Mouse (Mus musculus) stomach, postnatal 0 days (tissue): ENCODE measurements at regions not wholly inside any gene's neighbourhood (a gene's known extent, or its start where the extent isn't known, plus 50 kb on each side); places are given as distances from the start of the nearest gene placed in this dataset.
"Not testable (repeated sequence)": the region's sequence is repeated elsewhere in the genome, so short reads cannot be mapped to it uniquely, and the experiment has no call there.

Experiments used
- ATAC-seq: fragments of 200-750 bp; cut with Nextera tagmentation; 2 replicates; pipeline ENCODE4 v1.8.0; 2017; ENCODE audit not compliant: low FRiP score, low TSS enrichment
- DNase-seq: peaks from one replicate; pipeline ENCODE4 v3.0.0-alpha.2; 2016; ENCODE audit warnings: low spot score
- H3K27ac ChIP-seq: fragments of 300-500 bp; sonication (generic); replicated peaks from 2 replicates; pipeline ENCODE4 v1.5.1; 2014; ENCODE audit warnings: mild to moderate bottlenecking, control low read depth
- H3K27me3 ChIP-seq: fragments of 300-500 bp; sonication (generic); 2 replicates; pipeline ENCODE4 v1.6.1; 2014; ENCODE audit warnings: low read length; ENCODE audit not compliant: control insufficient read depth, insufficient read depth
- H3K36me3 ChIP-seq: fragments of 300-500 bp; sonication (generic); 2 replicates; pipeline ENCODE4 v1.6.1; 2014; ENCODE audit warnings: low read length, mixed read lengths; ENCODE audit not compliant: control insufficient read depth, insufficient read depth
- H3K4me1 ChIP-seq: fragments of 300-500 bp; sonication (generic); replicated peaks from 2 replicates; pipeline ENCODE4 v1.6.1; 2014; ENCODE audit warnings: antibody characterized with exemption; ENCODE audit not compliant: control insufficient read depth, insufficient read depth
- H3K4me2 ChIP-seq: fragments of 300-500 bp; sonication (generic); replicated peaks from 2 replicates; pipeline ENCODE4 v1.6.1; 2014; ENCODE audit warnings: low read depth, mild to moderate bottlenecking, control low read depth, moderate library complexity
- H3K4me3 ChIP-seq: fragments of 300-500 bp; sonication (generic); 2 replicates; pipeline ENCODE4 v1.5.1; 2014; ENCODE audit warnings: low read depth, low read length, control low read depth
- H3K9ac ChIP-seq: fragments of 300-500 bp; sonication (generic); 2 replicates; pipeline ENCODE4 v1.6.1; 2014; ENCODE audit warnings: mild to moderate bottlenecking, low read length, control low read depth, mixed read lengths
- H3K9me3 ChIP-seq: fragments of 300-500 bp; sonication (generic); 2 replicates; pipeline ENCODE4 v1.6.1; 2016; ENCODE audit warnings: low read length; ENCODE audit not compliant: control insufficient read depth
- CTCF ChIP-seq: IDR thresholded peaks from 2 replicates; pipeline ENCODE4 v1.5.1; 2016; ENCODE audit warnings: antibody characterized with exemption, low read depth, mild to moderate bottlenecking, moderate library complexity
- EP300 ChIP-seq: optimal IDR thresholded peaks from 2 replicates; pipeline ENCODE3; 2016; ENCODE audit warnings: antibody characterized with exemption
- WGBS: fragments of 180-500 bp; shearing (Covaris S2); extraction: QIAGEN DNeasy Blood & Tissue Kit; methylation state at CpG from one replicate; pipeline ENCODE4 v1.1.7; 2014; 5-methylcytosine and 5-hydroxymethylcytosine counted together

- Histone ChIP-seq H3K27me3 (no peaks in the 10 kb centered on the region), H3K4me3 (no peak overlapping the region), H3K9me3 (no peaks in the 10 kb centered on the region), H3K9ac (no peak overlapping the region), H3K36me3 (no peaks in the 10 kb centered on the region), H3K27ac (no peak overlapping the region), H3K4me1 (no peaks in the 10 kb centered on the region; the same call in 1 of the 2 replicates), H3K4me2 (no peak overlapping the region)
- DNase-seq (no peak), ATAC-seq (peak; percentile 10; the same call in 1 of the 2 replicates)
- no peak for TF ChIP-seq EP300
- TF ChIP-seq CTCF, result no peak
Measured at GRCm38 (mm10) chr11:22453161-22453560, 58.7 kb upstream of the Tmem17 start.

DNA sequence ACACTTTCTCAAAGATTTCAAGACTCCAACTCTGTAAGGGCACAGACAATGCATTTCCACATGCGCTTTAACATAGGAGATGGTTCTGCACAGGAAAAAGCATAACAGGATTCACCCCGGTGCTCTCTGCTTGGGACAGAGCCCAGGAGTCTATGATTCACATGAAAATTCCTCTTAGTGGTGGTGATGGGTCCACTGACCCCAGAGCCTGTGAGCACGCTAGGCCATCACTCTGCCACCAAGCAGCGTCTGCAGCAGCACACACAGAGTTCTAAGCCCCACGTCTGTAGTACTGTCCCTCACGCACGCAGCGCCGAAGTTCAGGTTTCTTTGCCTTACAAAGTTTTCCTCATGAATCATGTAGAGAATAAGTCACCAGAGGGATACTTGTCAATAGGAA, 55.6 kb upstream of the Tmem17 start:
- Histone ChIP-seq H3K9ac (no peak overlapping the region), H3K27me3 (no peaks in the 10 kb centered on the region), H3K36me3 (no peaks in the 10 kb centered on the region), H3K9me3 (no peaks in the 10 kb centered on the region), H3K4me2 (no peak overlapping the region), H3K4me1 (no peaks in the 10 kb centered on the region; the same call in 1 of the 2 replicates), H3K27ac (no peak overlapping the region), H3K4me3 (no peak overlapping the region)
- DNase-seq (no peak), ATAC-seq (no peak)
- 88% methylated on average over 9 of the region's 9 CpGs for WGBS
- no peak for TF ChIP-seq EP300
- no peak for TF ChIP-seq CTCF

GRCm38 (mm10) chr11:22457220-22457619, 54.7 kb upstream of the Tmem17 start:
- Histone ChIP-seq H3K4me2 (no peak overlapping the region), H3K4me1 (no peaks in the 10 kb centered on the region; the same call in 1 of the 2 replicates), H3K4me3 (no peak overlapping the region), H3K27ac (no peak overlapping the region), H3K36me3 (no peaks in the 10 kb centered on the region), H3K9ac (no peak overlapping the region), H3K9me3 (no peaks in the 10 kb centered on the region), H3K27me3 (no peaks in the 10 kb centered on the region)
- WGBS, result 86% methylated on average over 2 of the region's 2 CpGs
- no peak for ATAC-seq
- no peak for DNase-seq
- no peak for TF ChIP-seq CTCF
- TF ChIP-seq EP300, result no peak

DNA sequence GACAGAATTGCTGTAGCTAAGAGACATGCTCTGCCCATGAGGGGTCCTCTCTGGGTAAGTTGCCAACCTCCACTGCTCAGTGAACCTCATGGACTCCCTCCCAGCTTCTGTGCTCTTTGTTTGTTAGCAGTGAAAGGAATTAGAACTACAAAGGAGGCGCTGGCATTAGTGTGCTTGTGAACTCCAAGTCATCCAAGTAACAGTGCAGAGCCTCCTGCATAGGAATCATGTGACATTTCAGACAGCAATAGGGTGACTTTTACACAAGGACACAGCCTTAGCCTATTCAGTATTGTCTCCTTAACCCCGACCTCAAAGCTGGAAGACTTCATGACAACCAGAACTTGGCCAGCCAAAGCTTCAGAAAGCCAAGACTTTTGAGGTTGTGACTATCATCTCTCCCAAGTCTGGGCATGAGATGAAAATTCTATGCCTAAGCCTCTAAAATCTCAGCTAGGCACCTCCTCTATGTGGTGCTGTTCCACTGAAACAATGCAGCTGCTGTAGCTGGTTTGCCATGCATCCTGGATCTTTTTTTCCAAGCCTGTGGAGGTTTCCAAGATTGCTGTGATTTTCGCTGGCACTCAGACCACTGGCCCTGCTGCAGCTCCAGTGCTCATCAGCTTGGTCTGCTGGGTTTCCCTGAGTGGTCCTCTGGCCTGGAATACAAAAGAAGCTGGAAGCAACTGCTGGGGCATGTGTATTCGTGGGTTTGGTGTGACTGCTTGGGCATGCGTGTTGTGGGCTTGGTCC, 52.8 kb upstream of the Tmem17 start:
- H3K27ac ChIP-seq, result 0 out of 2 replicates have a peak overlapping the region, but pooled peaks have one; percentile 35
- H3K4me3 ChIP-seq, result no peak overlapping the region
- H3K9me3 ChIP-seq, result no peaks in the 10 kb centered on the region
- no peak overlapping the region for H3K4me2 ChIP-seq
- H3K4me1 ChIP-seq, result no peaks in the 10 kb centered on the region; the same call in 1 of the 2 replicates
- H3K9ac ChIP-seq, result no peak overlapping the region
- DNase-seq (no peak), ATAC-seq (no peak)
- H3K36me3 ChIP-seq, result no peaks in the 10 kb centered on the region
- WGBS, result 65% methylated on average over 5 of the region's 5 CpGs
- H3K27me3 ChIP-seq, result no peaks in the 10 kb centered on the region
- TF ChIP-seq EP300 (no peak), CTCF (peak; percentile 43)

- not testable (repeated sequence) for H3K27ac ChIP-seq, H3K9ac ChIP-seq, H3K4me2 ChIP-seq, DNase-seq, H3K36me3 ChIP-seq, ATAC-seq, H3K4me1 ChIP-seq, H3K9me3 ChIP-seq, H3K4me3 ChIP-seq, H3K27me3 ChIP-seq
- 71% methylated on average over 8 of the region's 8 CpGs for WGBS
Measured at GRCm38 (mm10) chr11:22461019-22461735, 50.7 kb upstream of the Tmem17 start.
